ENCODE assay signal across 15 mouse cellular contexts in the genomic region with DNA sequence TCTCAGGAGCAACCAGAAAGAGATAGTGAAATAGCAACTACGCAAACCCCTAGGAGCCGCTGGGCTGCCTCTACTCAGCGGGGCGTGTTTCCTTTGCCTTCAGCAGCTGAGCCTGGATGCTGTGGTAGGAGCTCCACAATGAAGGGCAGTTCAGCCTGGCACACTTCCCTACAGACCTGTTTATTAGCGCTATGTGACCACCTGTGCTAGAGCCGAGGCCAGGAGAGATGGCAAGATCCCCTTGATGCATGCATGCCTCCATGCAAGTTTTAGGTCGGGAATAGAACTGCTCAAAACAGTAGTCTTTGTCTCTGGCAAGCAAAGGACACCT.
DNase-seq lines count a peak whose midpoint lies in the region; ATAC-seq and TF ChIP-seq lines count a peak whose summit lies in the region.
"Had no signal": no experiment of that assay in that cellular context is flagged by ENCODE, and none has a peak within 500 bp of the region (broad histone marks: within the 10 kb centered on the region; RNA-seq: fewer than 3 reads in every experiment).

No protein-coding gene starts in this region.

- H3K9ac ChIP-seq in forebrain, postnatal 0 days = no peak overlapping the region
- H3K9ac ChIP-seq in forebrain, embryonic 12.5 days = no peak overlapping the region
- H3K9ac ChIP-seq in midbrain, postnatal 0 days (replicated peaks; ENCODE audit: low read length, poor library complexity, severe bottlenecking) = no peak overlapping the region
- H3K9ac ChIP-seq in midbrain, embryonic 14.5 days (replicated peaks; ENCODE audit: low read length) = no peak overlapping the region
- H3K9ac ChIP-seq: limb, embryonic 13.5 days; lung, embryonic 14.5 days had no signal

- no peaks in the 10 kb centered on the region for H3K36me3 ChIP-seq in forebrain, postnatal 0 days (ENCODE audit: insufficient read depth)
- no peaks in the 10 kb centered on the region for H3K36me3 ChIP-seq in forebrain, embryonic 12.5 days (replicated peaks)
- H3K36me3 ChIP-seq in midbrain, embryonic 10.5 days = no peaks in the 10 kb centered on the region
- no peaks in the 10 kb centered on the region for H3K36me3 ChIP-seq in midbrain, postnatal 0 days (ENCODE audit: insufficient read depth, low read length)
- H3K36me3 ChIP-seq in midbrain, embryonic 14.5 days (ENCODE audit: control insufficient read depth, insufficient read depth, low read length) = no peaks in the 10 kb centered on the region
- H3K36me3 ChIP-seq: limb, embryonic 13.5 days had no signal

- no peaks in the 10 kb centered on the region for H3K9me3 ChIP-seq in forebrain, postnatal 0 days (ENCODE audit: low read length)
- H3K9me3 ChIP-seq in forebrain, embryonic 12.5 days = no peaks in the 10 kb centered on the region
- no peaks in the 10 kb centered on the region for H3K9me3 ChIP-seq in midbrain, embryonic 10.5 days (replicated peaks)
- no peaks in the 10 kb centered on the region for H3K9me3 ChIP-seq in midbrain, postnatal 0 days (ENCODE audit: low read length)
- no peaks in the 10 kb centered on the region for H3K9me3 ChIP-seq in midbrain, embryonic 14.5 days (ENCODE audit: control insufficient read depth, low read length)

- no peak overlapping the region for H3K4me3 ChIP-seq in forebrain, postnatal 0 days (ENCODE audit: low read depth, low read length)
- no peak overlapping the region for H3K4me3 ChIP-seq in forebrain, embryonic 12.5 days (replicated peaks)
- no peak overlapping the region for H3K4me3 ChIP-seq in midbrain, embryonic 10.5 days
- no peak overlapping the region for H3K4me3 ChIP-seq in midbrain, postnatal 0 days (ENCODE audit: low read depth, low read length)
- no peak overlapping the region for H3K4me3 ChIP-seq in midbrain, embryonic 14.5 days (replicated peaks; ENCODE audit: low read depth, low read length)
- H3K4me3 ChIP-seq: limb, embryonic 13.5 days had no signal

- 0 out of 2 replicates have a peak, but pooled peaks cover 5% of the 10 kb centered on the region for H3K4me1 ChIP-seq in forebrain, postnatal 0 days (ENCODE audit: insufficient read depth)
- H3K4me1 ChIP-seq in forebrain, embryonic 12.5 days = peaks cover 23% of the 10 kb centered on the region
- H3K4me1 ChIP-seq in midbrain, embryonic 10.5 days = peaks cover 22% of the 10 kb centered on the region
- peaks cover 4% of the 10 kb centered on the region; the same call in 1 of the 2 replicates for H3K4me1 ChIP-seq in midbrain, postnatal 0 days (ENCODE audit: insufficient read depth, low read length)
- peaks cover 25% of the 10 kb centered on the region for H3K4me1 ChIP-seq in midbrain, embryonic 14.5 days (ENCODE audit: control insufficient read depth, insufficient read depth, low read length)

- DNase-seq in forebrain, postnatal 0 days = no peak
- DNase-seq in midbrain, embryonic 10.5 days (ENCODE audit: low spot score) = no peak
- DNase-seq in midbrain, postnatal 0 days (ENCODE audit: low spot score) = no peak
- DNase-seq in cerebellum, postnatal 10 days = peak; percentile 72 to 79
- peak; percentile 41 for DNase-seq in midbrain, embryonic 14.5 days
- no peak for DNase-seq in spleen, postnatal 4 days (ENCODE audit: low spot score in 2 of 2)
- DNase-seq in urinary bladder, adult 18-20 months (ENCODE audit: low spot score in 2 of 2) = no peak
- DNase-seq: adrenal gland, adult 2 months; layer of hippocampus, adult 9-11 months; lung, embryonic 14.5 days; thymus, adult 18-20 months had no signal

- WGBS in forebrain, postnatal 0 days = 62% methylated on average over 7 of the region's 7 CpGs
- WGBS in forebrain, embryonic 12.5 days = 72% methylated on average over 7 of the region's 7 CpGs
- WGBS in midbrain, embryonic 10.5 days = 80% methylated on average over 7 of the region's 7 CpGs
- WGBS in midbrain, postnatal 0 days = 56% methylated on average over 7 of the region's 7 CpGs
- WGBS in midbrain, embryonic 14.5 days = 55% methylated on average over 7 of the region's 7 CpGs

- TF ChIP-seq CTCF in forebrain, postnatal 0 days (IDR thresholded peaks at IDR 0.05; ENCODE audit: low read depth) = no peak
- no peak for TF ChIP-seq CTCF in midbrain, postnatal 0 days (IDR thresholded peaks at IDR 0.05)

- H3K4me2 ChIP-seq in forebrain, postnatal 0 days (ENCODE audit: low read depth) = no peak overlapping the region
- no peak overlapping the region for H3K4me2 ChIP-seq in forebrain, embryonic 12.5 days
- H3K4me2 ChIP-seq in midbrain, postnatal 0 days (ENCODE audit: low read depth, low read length, poor library complexity, severe bottlenecking) = no peak overlapping the region
- no peak overlapping the region for H3K4me2 ChIP-seq in midbrain, embryonic 14.5 days (ENCODE audit: low read length)
- H3K4me2 ChIP-seq: limb, embryonic 13.5 days; lung, embryonic 14.5 days had no signal

- 0 out of 2 replicates have a peak, but pooled peaks have one; percentile 23 for ATAC-seq in forebrain, postnatal 0 days
- no peak for ATAC-seq in forebrain, embryonic 12.5 days (ENCODE audit: low FRiP score)
- no peak for ATAC-seq in midbrain, postnatal 0 days (ENCODE audit: low FRiP score)
- ATAC-seq in midbrain, embryonic 14.5 days (ENCODE audit: low FRiP score, low TSS enrichment) = no peak
- ATAC-seq: intestine, postnatal 0 days; Patski had no signal

- no peak overlapping the region for H3K27ac ChIP-seq in forebrain, postnatal 0 days (ENCODE audit: low read depth, low read length)
- no peak overlapping the region for H3K27ac ChIP-seq in forebrain, embryonic 12.5 days
- H3K27ac ChIP-seq in midbrain, embryonic 10.5 days (replicated peaks) = peak overlapping the region; percentile 46; the same call in 1 of the 2 replicates
- no peak overlapping the region for H3K27ac ChIP-seq in midbrain, postnatal 0 days (ENCODE audit: low read depth, low read length)
- 0 out of 2 replicates have a peak overlapping the region, but pooled peaks have one; percentile 20 for H3K27ac ChIP-seq in midbrain, embryonic 14.5 days (replicated peaks; ENCODE audit: low read depth, low read length)
- H3K27ac ChIP-seq: limb, embryonic 13.5 days had no signal

- no peaks in the 10 kb centered on the region for H3K27me3 ChIP-seq in forebrain, postnatal 0 days (ENCODE audit: insufficient read depth, low read length)
- no peaks in the 10 kb centered on the region for H3K27me3 ChIP-seq in forebrain, embryonic 12.5 days
- H3K27me3 ChIP-seq in midbrain, embryonic 10.5 days (ENCODE audit: low read depth, poor library complexity, severe bottlenecking) = no peaks in the 10 kb centered on the region
- no peaks in the 10 kb centered on the region for H3K27me3 ChIP-seq in midbrain, postnatal 0 days (ENCODE audit: insufficient read depth, low read length)
- H3K27me3 ChIP-seq in midbrain, embryonic 14.5 days (ENCODE audit: control insufficient read depth, insufficient read depth, low read length) = no peaks in the 10 kb centered on the region
- H3K27me3 ChIP-seq: limb, embryonic 13.5 days; Patski had no signal

Comparison
In these comparisons a context has a peak if more than half of its experiments do, and no peak if none do; other contexts are left out.
1. DNase-seq: peak in cerebellum, postnatal 10 days (2 of 2) and midbrain, embryonic 14.5 days (single experiment); none in forebrain, postnatal 0 days (single experiment), midbrain, embryonic 10.5 days (single experiment), midbrain, postnatal 0 days (single experiment), spleen, postnatal 4 days (0 of 2) and urinary bladder, adult 18-20 months (0 of 2).
2. H3K27ac ChIP-seq: peak in midbrain, embryonic 10.5 days (single experiment) and midbrain, embryonic 14.5 days (single experiment); none in forebrain, postnatal 0 days (single experiment), forebrain, embryonic 12.5 days (single experiment) and midbrain, postnatal 0 days (single experiment).